Mouse (Mus musculus) limb, embryonic 13.5 days (tissue): Measurements from ENCODE around the gene Fnbp1. TPM values are rescaled to one million over a fixed set of nuclear protein-coding genes. Genes with fewer than 3 reads are reported as not detected.
A peak's percentile ranks its signal among the peaks of the same experiment; 100 is the strongest.

Experiments used
- ATAC-seq: fragments of 200-750 bp; cut with Nextera tagmentation; 2 replicates; pipeline ENCODE4 v1.8.0; 2017; ENCODE audit warnings: low read depth, moderate number of reproducible peaks, moderate TSS enrichment; ENCODE audit not compliant: low FRiP score
- H3K27ac ChIP-seq: fragments of 300-500 bp; sonication (generic); 2 replicates; pipeline ENCODE4 v1.5.1; 2015; ENCODE audit warnings: inconsistent platforms, mild to moderate bottlenecking, moderate library complexity
- H3K27me3 ChIP-seq: fragments of 300-500 bp; sonication (generic); 2 replicates; pipeline ENCODE4 v1.6.1; 2015; ENCODE audit warnings: mild to moderate bottlenecking, inconsistent platforms
- H3K36me3 ChIP-seq: fragments of 300-500 bp; sonication (generic); 2 replicates; pipeline ENCODE4 v1.6.1; 2015; ENCODE audit warnings: inconsistent platforms, mild to moderate bottlenecking, moderate library complexity
- H3K4me1 ChIP-seq: fragments of 300-500 bp; sonication (generic); 2 replicates; pipeline ENCODE4 v1.6.1; 2015; ENCODE audit warnings: inconsistent platforms
- H3K4me2 ChIP-seq: fragments of 300-500 bp; sonication (generic); replicated peaks from 2 replicates; pipeline ENCODE4 v1.6.1; 2015; ENCODE audit warnings: inconsistent platforms, mild to moderate bottlenecking, moderate library complexity
- H3K4me3 ChIP-seq: fragments of 300-500 bp; sonication (generic); 2 replicates; pipeline ENCODE4 v1.5.1; 2015; ENCODE audit warnings: moderate library complexity, mild to moderate bottlenecking, inconsistent platforms
- H3K9ac ChIP-seq: fragments of 300-500 bp; sonication (generic); 2 replicates; pipeline ENCODE4 v1.6.1; 2015; ENCODE audit warnings: mild to moderate bottlenecking, inconsistent platforms
- H3K9me3 ChIP-seq: fragments of 300-500 bp; sonication (generic); 2 replicates; pipeline ENCODE4 v1.6.1; 2016; ENCODE audit warnings: inconsistent platforms
- WGBS: fragments of 180-500 bp; shearing (Covaris S2); methylation state at CpG from one replicate; pipeline ENCODE4 v1.1.7; 2015; 5-methylcytosine and 5-hydroxymethylcytosine counted together
- polyA plus RNA-seq: library from polyadenylated mRNA; unstranded; fragments of >200 nt; fragmentation: Nextera tagmentation; extraction: Ambion mirVana; gene quantifications from 2 replicates; pipeline ENCODE4 v1.2.1, GENCODE M21; 2015

Fnbp1 gene
- polyA plus RNA-seq, 1 experiment from 2014 or later, result 24.5 TPM

GRCm38 (mm10) chr2:31143768-31144695, 2.2 kb upstream of the Fnbp1 start:
- H3K9ac ChIP-seq, result no peak overlapping the region
- H3K27ac ChIP-seq, result no peak overlapping the region
- peaks cover 27% of the 10 kb centered on the region for H3K36me3 ChIP-seq
- ATAC-seq, result no peak
- H3K27me3 ChIP-seq, result no peaks in the 10 kb centered on the region
- H3K4me3 ChIP-seq, result no peak overlapping the region
- peaks cover 19% of the 10 kb centered on the region for H3K4me1 ChIP-seq
- H3K4me2 ChIP-seq, result no peak overlapping the region
- no peaks in the 10 kb centered on the region for H3K9me3 ChIP-seq
- 81% methylated on average over 16 of the region's 16 CpGs for WGBS

GRCm38 (mm10) chr2:31143326-31143725, 1.5 kb upstream of the Fnbp1 start:
- Histone ChIP-seq H3K4me2 (no peak overlapping the region), H3K36me3 (peaks cover 23% of the 10 kb centered on the region), H3K9ac (no peak overlapping the region), H3K4me1 (peaks cover 19% of the 10 kb centered on the region), H3K27me3 (no peaks in the 10 kb centered on the region), H3K4me3 (no peak overlapping the region), H3K27ac (no peak overlapping the region), H3K9me3 (no peaks in the 10 kb centered on the region)
- WGBS, result 70% methylated on average over 6 of the region's 6 CpGs
- no peak for ATAC-seq

GRCm38 (mm10) chr2:31142505-31142904, 697 bp upstream of the Fnbp1 start:
- H3K36me3 ChIP-seq, result peaks cover 15% of the 10 kb centered on the region
- H3K4me1 ChIP-seq, result peaks cover 22% of the 10 kb centered on the region
- no peaks in the 10 kb centered on the region for H3K9me3 ChIP-seq
- WGBS, result 33% methylated on average over 3 of the region's 3 CpGs
- no peaks in the 10 kb centered on the region for H3K27me3 ChIP-seq
- no peak for ATAC-seq
- peak overlapping the region; percentile 86 for H3K4me3 ChIP-seq
- no peak overlapping the region for H3K27ac ChIP-seq
- H3K9ac ChIP-seq, result peak overlapping the region; percentile 88; the same call in 1 of the 2 replicates
- H3K4me2 ChIP-seq, result peak overlapping the region; percentile 95

- H3K27me3 ChIP-seq, result no peaks in the 10 kb centered on the region
- peak overlapping the region; percentile 88 for H3K9ac ChIP-seq
- H3K9me3 ChIP-seq, result no peaks in the 10 kb centered on the region
- under 1% methylated on average over 72 of the region's 78 CpGs for WGBS
- peaks cover 5% of the 10 kb centered on the region; the same call in 1 of the 2 replicates for H3K36me3 ChIP-seq
- peak overlapping the region; percentile 78; the same call in 1 of the 2 replicates for H3K27ac ChIP-seq
- peak overlapping the region; percentile 86 for H3K4me3 ChIP-seq
- peaks cover 33% of the 10 kb centered on the region for H3K4me1 ChIP-seq
- H3K4me2 ChIP-seq, result peak overlapping the region; percentile 95
- no peak; the same call in 1 of the 2 replicates for ATAC-seq
Observed at GRCm38 (mm10) chr2:31141074-31141866, 538 bp downstream of the Fnbp1 start.

GRCm38 (mm10) chr2:31140772-31141073, 1.1 kb downstream of the Fnbp1 start:
- Histone ChIP-seq H3K4me3 (peak overlapping the region; percentile 86), H3K9me3 (no peaks in the 10 kb centered on the region), H3K4me1 (peaks cover 38% of the 10 kb centered on the region), H3K27me3 (no peaks in the 10 kb centered on the region), H3K27ac (no peak overlapping the region), H3K4me2 (peak overlapping the region; percentile 95), H3K36me3 (no peaks in the 10 kb centered on the region), H3K9ac (peak overlapping the region; percentile 88)
- 9% methylated on average over 10 of the region's 10 CpGs for WGBS
- ATAC-seq, result no peak

- WGBS, result 81% methylated on average over 12 of the region's 12 CpGs
- Histone ChIP-seq H3K4me3 (peak overlapping the region; percentile 86), H3K36me3 (no peaks in the 10 kb centered on the region), H3K4me1 (peaks cover 42% of the 10 kb centered on the region), H3K9ac (peak overlapping the region; percentile 88), H3K27ac (no peak overlapping the region), H3K9me3 (no peaks in the 10 kb centered on the region), H3K27me3 (no peaks in the 10 kb centered on the region), H3K4me2 (peak overlapping the region; percentile 95)
- no peak for ATAC-seq
Observed at GRCm38 (mm10) chr2:31139991-31140771, 1.6 kb downstream of the Fnbp1 start.

GRCm38 (mm10) chr2:31139174-31139632, 2.6 kb downstream of the Fnbp1 start:
- WGBS, result 83% methylated on average over 10 of the region's 10 CpGs
- H3K4me3 ChIP-seq, result no peak overlapping the region
- ATAC-seq, result no peak

GRCm38 (mm10) chr2:31137018-31137590, 4.7 kb downstream of the Fnbp1 start:
- Histone ChIP-seq H3K27me3 (no peaks in the 10 kb centered on the region), H3K36me3 (no peaks in the 10 kb centered on the region), H3K4me1 (peaks cover 39% of the 10 kb centered on the region), H3K9me3 (no peaks in the 10 kb centered on the region), H3K9ac (no peak overlapping the region), H3K27ac (peak overlapping the region; percentile 22; the same call in 1 of the 2 replicates), H3K4me2 (no peak overlapping the region), H3K4me3 (no peak overlapping the region)
- 63% methylated on average over 14 of the region's 14 CpGs for WGBS
- ATAC-seq, result no peak

More at GRCm38 (mm10) chr2:31139174-31139632, 2.6 kb downstream of the Fnbp1 start:
- Histone ChIP-seq H3K9ac (no peak overlapping the region), H3K27ac (no peak overlapping the region), H3K9me3 (no peaks in the 10 kb centered on the region), H3K4me2 (no peak overlapping the region), H3K4me1 (peaks cover 42% of the 10 kb centered on the region), H3K27me3 (no peaks in the 10 kb centered on the region), H3K36me3 (no peaks in the 10 kb centered on the region)

- H3K9me3 ChIP-seq, result no peaks in the 10 kb centered on the region
- no peak overlapping the region for H3K9ac ChIP-seq
- no peak overlapping the region for H3K4me2 ChIP-seq
- 18% methylated on average over 13 of the region's 13 CpGs for WGBS
- no peak overlapping the region for H3K4me3 ChIP-seq
- no peak for ATAC-seq
- no peaks in the 10 kb centered on the region for H3K36me3 ChIP-seq
- H3K27ac ChIP-seq, result peak overlapping the region; percentile 33; the same call in 1 of the 2 replicates
- H3K27me3 ChIP-seq, result no peaks in the 10 kb centered on the region
- peaks cover 46% of the 10 kb centered on the region for H3K4me1 ChIP-seq
Observed at GRCm38 (mm10) chr2:31136338-31136737, 5.5 kb downstream of the Fnbp1 start.

GRCm38 (mm10) chr2:31135512-31135931, 6.3 kb downstream of the Fnbp1 start:
- no peak overlapping the region for H3K4me3 ChIP-seq
- no peak overlapping the region for H3K9ac ChIP-seq
- no peaks in the 10 kb centered on the region for H3K27me3 ChIP-seq
- no peaks in the 10 kb centered on the region for H3K36me3 ChIP-seq
- peaks cover 49% of the 10 kb centered on the region for H3K4me1 ChIP-seq
- WGBS, result 44% methylated on average over 13 of the region's 13 CpGs
- no peak overlapping the region for H3K4me2 ChIP-seq
- H3K27ac ChIP-seq, result no peak overlapping the region
- no peaks in the 10 kb centered on the region for H3K9me3 ChIP-seq
- no peak for ATAC-seq

- no peaks in the 10 kb centered on the region for H3K27me3 ChIP-seq
- no peaks in the 10 kb centered on the region for H3K36me3 ChIP-seq
- ATAC-seq, result no peak
- peaks cover 53% of the 10 kb centered on the region for H3K4me1 ChIP-seq
- no peaks in the 10 kb centered on the region for H3K9me3 ChIP-seq
- H3K9ac ChIP-seq, result no peak overlapping the region
- H3K4me3 ChIP-seq, result no peak overlapping the region
- H3K27ac ChIP-seq, result no peak overlapping the region
- WGBS, result 87% methylated on average over 3 of the region's 4 CpGs
- no peak overlapping the region for H3K4me2 ChIP-seq
Observed at GRCm38 (mm10) chr2:31133981-31134380, 7.8 kb downstream of the Fnbp1 start.
